Mouse (Mus musculus) thymus, postnatal 36 days (tissue): ENCODE measurements around the gene Pimreg.
A peak's percentile ranks its signal among the peaks of the same experiment; 100 is the strongest.

ENCODE experiments used
- DNase-seq, 2 experiments: peaks; one replicate each; pipeline ENCODE4 v3.0.0; 2022; ENCODE audit warnings: mixed read lengths in 2 of 2

The Pimreg gene

GRCm38 (mm10) chr11:72041768-72042607 is at the start of gene Pimreg:
Pimreg (plus strand) TSS chr11:72042032.
- DNase-seq: peak; percentile 90 to 92

GRCm38 (mm10) chr11:71992438-71992837 is 49.4 kb upstream of the Pimreg start:
- DNase-seq: no peak

GRCm38 (mm10) chr11:71995968-71996511 is 45.8 kb upstream of the Pimreg start:
- peak; percentile 17 to 30 for DNase-seq

- DNase-seq: no peak
Measured at GRCm38 (mm10) chr11:71996805-71997204, 45.0 kb upstream of the Pimreg start.

GRCm38 (mm10) chr11:72000194-72000593 is 41.6 kb upstream of the Pimreg start:
- no peak for DNase-seq

- DNase-seq: peak; percentile 28 to 48
Measured at GRCm38 (mm10) chr11:72002138-72002853, 39.5 kb upstream of the Pimreg start.

- no peak for DNase-seq
Measured at GRCm38 (mm10) chr11:72003171-72003570, 38.7 kb upstream of the Pimreg start.

- no peak for DNase-seq
Measured at GRCm38 (mm10) chr11:72005547-72005946, 36.3 kb upstream of the Pimreg start.

- DNase-seq: no peak
Measured at GRCm38 (mm10) chr11:72010367-72010766, 31.5 kb upstream of the Pimreg start.

- DNase-seq: no peak
Measured at GRCm38 (mm10) chr11:72010940-72011722, 30.7 kb upstream of the Pimreg start.

- DNase-seq: no peak
Measured at GRCm38 (mm10) chr11:72011955-72012354, 29.9 kb upstream of the Pimreg start.

- no peak for DNase-seq
Measured at GRCm38 (mm10) chr11:72014674-72015073, 27.2 kb upstream of the Pimreg start.

GRCm38 (mm10) chr11:72016518-72017252 is 25.1 kb upstream of the Pimreg start:
- DNase-seq: no peak

- no peak for DNase-seq
Measured at GRCm38 (mm10) chr11:72017253-72017601, 24.6 kb upstream of the Pimreg start.

GRCm38 (mm10) chr11:72021015-72021414 is 20.8 kb upstream of the Pimreg start:
- no peak for DNase-seq

GRCm38 (mm10) chr11:72022827-72023226 is 19.0 kb upstream of the Pimreg start:
- DNase-seq: no peak

GRCm38 (mm10) chr11:72023581-72023980 is 18.3 kb upstream of the Pimreg start:
- DNase-seq: no peak

- peak; percentile 41 to 54 for DNase-seq
Measured at GRCm38 (mm10) chr11:72024193-72024781, 17.5 kb upstream of the Pimreg start.

- peak in 1 of 2 experiments; percentile 22 for DNase-seq
Measured at GRCm38 (mm10) chr11:72025843-72026242, 16.0 kb upstream of the Pimreg start.

- DNase-seq: no peak
Measured at GRCm38 (mm10) chr11:72026516-72026915, 15.3 kb upstream of the Pimreg start.

GRCm38 (mm10) chr11:72027836-72028235 is 14.0 kb upstream of the Pimreg start:
- DNase-seq: no peak

- no peak for DNase-seq
Measured at GRCm38 (mm10) chr11:72029143-72029542, 12.7 kb upstream of the Pimreg start.
